Mouse (Mus musculus) stomach, postnatal 0 days (tissue): ENCODE measurements around the gene Cdh4. TPM values are rescaled to one million over a fixed set of nuclear protein-coding genes. Genes with fewer than 3 reads are reported as not detected.

Experiments
- ATAC-seq: fragments of 200-750 bp; cut with Nextera tagmentation; 2 replicates; pipeline ENCODE4 v1.8.0; 2017; ENCODE audit not compliant: low FRiP score, low TSS enrichment
- DNase-seq: peaks from one replicate; pipeline ENCODE4 v3.0.0-alpha.2; 2016; ENCODE audit warnings: low spot score
- H3K27ac ChIP-seq: fragments of 300-500 bp; sonication (generic); replicated peaks from 2 replicates; pipeline ENCODE4 v1.5.1; 2014; ENCODE audit warnings: mild to moderate bottlenecking, control low read depth
- H3K27me3 ChIP-seq: fragments of 300-500 bp; sonication (generic); 2 replicates; pipeline ENCODE4 v1.6.1; 2014; ENCODE audit warnings: low read length; ENCODE audit not compliant: control insufficient read depth, insufficient read depth
- H3K36me3 ChIP-seq: fragments of 300-500 bp; sonication (generic); 2 replicates; pipeline ENCODE4 v1.6.1; 2014; ENCODE audit warnings: low read length, mixed read lengths; ENCODE audit not compliant: control insufficient read depth, insufficient read depth
- H3K4me1 ChIP-seq: fragments of 300-500 bp; sonication (generic); replicated peaks from 2 replicates; pipeline ENCODE4 v1.6.1; 2014; ENCODE audit warnings: antibody characterized with exemption; ENCODE audit not compliant: control insufficient read depth, insufficient read depth
- H3K4me2 ChIP-seq: fragments of 300-500 bp; sonication (generic); replicated peaks from 2 replicates; pipeline ENCODE4 v1.6.1; 2014; ENCODE audit warnings: low read depth, mild to moderate bottlenecking, control low read depth, moderate library complexity
- H3K4me3 ChIP-seq: fragments of 300-500 bp; sonication (generic); 2 replicates; pipeline ENCODE4 v1.5.1; 2014; ENCODE audit warnings: low read depth, low read length, control low read depth
- H3K9ac ChIP-seq: fragments of 300-500 bp; sonication (generic); 2 replicates; pipeline ENCODE4 v1.6.1; 2014; ENCODE audit warnings: mild to moderate bottlenecking, low read length, control low read depth, mixed read lengths
- H3K9me3 ChIP-seq: fragments of 300-500 bp; sonication (generic); 2 replicates; pipeline ENCODE4 v1.6.1; 2016; ENCODE audit warnings: low read length; ENCODE audit not compliant: control insufficient read depth
- CTCF ChIP-seq: IDR thresholded peaks from 2 replicates; pipeline ENCODE4 v1.5.1; 2016; ENCODE audit warnings: antibody characterized with exemption, low read depth, mild to moderate bottlenecking, moderate library complexity
- EP300 ChIP-seq: optimal IDR thresholded peaks from 2 replicates; pipeline ENCODE3; 2016; ENCODE audit warnings: antibody characterized with exemption
- WGBS: fragments of 180-500 bp; shearing (Covaris S2); extraction: QIAGEN DNeasy Blood & Tissue Kit; methylation state at CpG from one replicate; pipeline ENCODE4 v1.1.7; 2014; 5-methylcytosine and 5-hydroxymethylcytosine counted together
- polyA plus RNA-seq: library from polyadenylated mRNA; unstranded; fragments of >200 nt; fragmentation: Nextera tagmentation; extraction: Ambion mirVana; gene quantifications from 2 replicates; pipeline ENCODE4 v1.2.1, GENCODE M21; 2015

Gene Cdh4
- polyA plus RNA-seq, 1 experiment from 2014 or later: 3.1 TPM

- WGBS: 90% methylated on average over 4 of the region's 4 CpGs
- TF ChIP-seq EP300: no peak
- TF ChIP-seq CTCF: no peak
- H3K27me3 ChIP-seq: 0 out of 2 replicates have a peak, but pooled peaks cover 2% of the 10 kb centered on the region
- H3K9ac ChIP-seq: no peak overlapping the region
- ATAC-seq: no peak
- H3K4me3 ChIP-seq: no peak overlapping the region
- H3K9me3 ChIP-seq: no peaks in the 10 kb centered on the region
- H3K4me2 ChIP-seq: no peak overlapping the region
- DNase-seq: no peak
- H3K36me3 ChIP-seq: no peaks in the 10 kb centered on the region
- no peaks in the 10 kb centered on the region for H3K4me1 ChIP-seq
- H3K27ac ChIP-seq: no peak overlapping the region
Observed at GRCm38 (mm10) chr2:179448256-179448655, 6.0 kb downstream of the Cdh4 start.

DNA sequence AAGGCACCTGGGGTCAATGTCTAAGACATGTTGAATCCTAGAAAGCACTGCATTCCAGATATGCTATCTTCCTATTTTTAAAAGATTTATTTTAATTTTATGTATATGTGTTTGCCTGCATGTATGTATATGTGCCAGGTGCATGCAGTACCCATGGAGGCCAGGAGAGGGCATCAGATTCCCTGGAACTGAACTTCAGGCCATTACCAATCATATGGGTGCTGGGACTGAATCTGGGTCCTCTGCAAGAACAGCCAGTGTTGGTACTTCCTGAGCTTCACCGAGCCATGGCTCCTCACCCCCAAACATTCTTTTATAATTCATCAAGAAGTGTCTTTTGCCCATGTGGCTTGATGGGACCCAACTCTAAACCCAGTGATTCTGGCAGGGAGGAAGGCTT is 6.8 kb downstream of the Cdh4 start:
- Histone ChIP-seq H3K27ac (no peak overlapping the region), H3K36me3 (no peaks in the 10 kb centered on the region), H3K9me3 (no peaks in the 10 kb centered on the region), H3K4me1 (no peaks in the 10 kb centered on the region), H3K27me3 (0 out of 2 replicates have a peak, but pooled peaks cover 2% of the 10 kb centered on the region), H3K9ac (no peak overlapping the region), H3K4me2 (no peak overlapping the region), H3K4me3 (no peak overlapping the region)
- 97% methylated on average over 1 of the region's 1 CpGs for WGBS
- no peak for DNase-seq
- no peak for ATAC-seq
- TF ChIP-seq CTCF (peak; percentile 33; the same call in 1 of the 2 replicates), EP300 (no peak)

DNA sequence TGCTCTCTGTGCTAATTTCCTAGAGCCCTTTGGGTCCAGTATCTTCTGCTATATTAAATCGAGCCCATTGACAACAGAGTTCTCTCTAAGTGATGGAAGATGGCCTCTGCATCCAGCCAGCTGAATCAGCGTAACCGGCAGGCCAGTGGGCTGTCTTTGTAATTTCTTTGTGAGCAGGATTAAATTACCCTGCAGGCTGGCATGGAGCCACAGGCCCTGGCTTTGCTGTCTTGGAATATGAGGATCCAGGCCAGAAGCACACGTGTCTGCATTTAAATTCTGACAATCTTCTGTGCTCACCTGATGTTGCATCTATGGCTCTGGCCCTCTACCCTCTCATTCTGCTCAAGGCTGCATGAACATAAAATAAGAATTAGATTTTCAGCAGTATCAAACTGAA is 17.0 kb downstream of the Cdh4 start:
- Histone ChIP-seq H3K9me3 (peaks cover 20% of the 10 kb centered on the region), H3K27ac (no peak overlapping the region), H3K4me1 (no peaks in the 10 kb centered on the region), H3K4me2 (no peak overlapping the region), H3K9ac (no peak overlapping the region), H3K4me3 (no peak overlapping the region), H3K27me3 (no peaks in the 10 kb centered on the region), H3K36me3 (no peaks in the 10 kb centered on the region)
- DNase-seq (no peak), ATAC-seq (no peak)
- TF ChIP-seq CTCF (no peak), EP300 (no peak)
- WGBS: 86% methylated on average over 4 of the region's 4 CpGs

DNA sequence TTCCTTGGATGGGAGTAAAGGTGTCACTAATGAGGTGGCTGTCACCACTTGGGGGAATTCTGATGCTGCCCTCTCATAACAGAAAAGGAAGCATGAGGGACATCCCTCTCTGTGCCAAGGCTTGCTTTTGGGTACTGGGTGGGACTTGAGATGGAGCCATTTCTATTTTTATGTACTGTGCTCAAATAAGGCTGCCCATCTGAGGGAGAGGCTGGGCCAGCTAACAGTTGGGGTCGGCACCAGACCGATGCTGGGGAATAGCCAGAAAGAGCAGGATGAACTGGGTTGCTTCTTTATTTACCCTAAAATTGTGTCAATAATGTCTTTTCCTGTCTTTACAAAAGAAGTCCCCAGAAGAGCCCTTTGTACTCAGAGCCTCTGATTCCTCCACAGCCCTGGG is 17.4 kb downstream of the Cdh4 start:
- H3K36me3 ChIP-seq: no peaks in the 10 kb centered on the region
- no peak for ATAC-seq
- no peak overlapping the region for H3K9ac ChIP-seq
- TF ChIP-seq EP300 (no peak), CTCF (no peak)
- H3K27me3 ChIP-seq: no peaks in the 10 kb centered on the region
- 96% methylated on average over 2 of the region's 2 CpGs for WGBS
- no peak for DNase-seq
- H3K27ac ChIP-seq: no peak overlapping the region
- peaks cover 20% of the 10 kb centered on the region for H3K9me3 ChIP-seq
- no peak overlapping the region for H3K4me3 ChIP-seq
- no peaks in the 10 kb centered on the region for H3K4me1 ChIP-seq
- H3K4me2 ChIP-seq: no peak overlapping the region

DNA sequence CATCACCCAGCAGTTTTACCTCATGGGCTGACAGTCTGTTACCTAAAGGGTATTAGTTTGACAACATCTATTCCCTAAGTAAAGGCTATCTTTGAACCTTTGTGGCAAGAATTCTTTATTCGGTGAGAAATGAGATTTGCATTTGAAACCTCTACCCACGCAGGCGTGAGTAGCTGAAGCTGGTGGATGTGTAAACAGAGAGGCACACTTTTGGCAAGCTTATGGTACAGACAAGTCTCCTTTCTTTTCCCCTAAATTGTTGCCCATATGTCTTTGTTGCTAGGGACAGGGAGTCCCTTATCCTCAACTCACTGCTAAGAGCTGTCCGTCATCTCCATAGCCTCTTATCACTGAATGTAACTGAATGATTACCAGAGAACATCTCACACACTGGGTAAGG is 21.3 kb downstream of the Cdh4 start:
- WGBS: 85% methylated on average over 4 of the region's 4 CpGs
- no peak for ATAC-seq

DNA sequence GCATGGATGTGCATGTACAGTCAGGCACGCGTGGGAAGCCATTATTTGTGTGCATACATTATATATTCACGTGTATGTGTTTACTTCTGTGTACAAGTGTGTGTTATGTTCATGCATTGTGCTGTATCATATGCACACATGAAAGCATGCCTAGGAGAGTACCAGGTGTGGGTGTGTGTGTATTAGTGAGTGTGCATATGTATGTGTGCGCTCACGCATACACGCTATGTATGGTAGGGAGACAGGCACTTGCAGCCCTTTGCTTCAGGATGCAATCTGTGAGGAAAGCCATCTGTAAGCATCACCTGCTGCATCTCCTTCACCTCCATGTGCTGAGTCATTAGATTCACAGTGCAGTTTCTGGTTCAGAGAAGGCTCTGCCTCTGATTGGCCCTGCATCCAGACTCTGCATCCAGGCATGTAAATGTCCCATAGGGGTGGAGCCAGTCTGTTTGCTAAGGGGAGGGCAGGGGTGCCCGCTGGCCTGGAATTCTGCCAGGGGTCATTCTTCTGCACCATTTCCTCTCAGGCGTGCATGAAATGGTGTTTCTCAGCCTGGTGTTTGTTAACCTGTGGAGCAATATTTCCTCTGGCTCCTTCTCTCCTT is 25.7 kb downstream of the Cdh4 start:
- no peak for DNase-seq
- no peaks in the 10 kb centered on the region for H3K27me3 ChIP-seq
- 84% methylated on average over 8 of the region's 8 CpGs for WGBS

More for the DNA sequence above, 21.3 kb downstream of the Cdh4 start:
- TF ChIP-seq CTCF: no peak
- TF ChIP-seq EP300: no peak
- no peak overlapping the region for H3K27ac ChIP-seq
- no peaks in the 10 kb centered on the region for H3K27me3 ChIP-seq
- no peaks in the 10 kb centered on the region for H3K4me1 ChIP-seq
- H3K36me3 ChIP-seq: no peaks in the 10 kb centered on the region
- peaks cover 20% of the 10 kb centered on the region for H3K9me3 ChIP-seq
- no peak overlapping the region for H3K4me2 ChIP-seq
- H3K4me3 ChIP-seq: no peak overlapping the region
- H3K9ac ChIP-seq: no peak overlapping the region
- DNase-seq: no peak

More for the DNA sequence above, 25.7 kb downstream of the Cdh4 start:
- TF ChIP-seq CTCF (no peak), EP300 (no peak)
- Histone ChIP-seq H3K4me1 (no peaks in the 10 kb centered on the region), H3K4me3 (no peak overlapping the region), H3K4me2 (no peak overlapping the region), H3K9ac (no peak overlapping the region), H3K36me3 (no peaks in the 10 kb centered on the region), H3K9me3 (0 out of 2 replicates have a peak, but pooled peaks cover 3% of the 10 kb centered on the region), H3K27ac (no peak overlapping the region)
- ATAC-seq: no peak
